Mouse (Mus musculus): ENCODE measurements around the gene 4930438A08Rik. TPM values are rescaled to one million over a fixed set of nuclear protein-coding genes. Genes with fewer than 3 reads are reported as not detected.

Gene 4930438A08Rik
- polyA plus RNA-seq, 1 experiment: 0.53 TPM

GRCm38 (mm10) chr11:58322824-58323569 lies 48.4 kb downstream of the 4930438A08Rik start:
- DNase-seq (ENCODE audit: low read depth in 1 of 2, low spot score in 2 of 2): peak; percentile 87 to 97
- peak overlapping the region; percentile 89 for H3K27ac ChIP-seq (ENCODE audit: insufficient read depth, low read length)

GRCm38 (mm10) chr11:58323570-58324340 lies 49.2 kb downstream of the 4930438A08Rik start:
- H3K27ac ChIP-seq (ENCODE audit: insufficient read depth, low read length): peak overlapping the region; percentile 74
- H3K27me3 ChIP-seq (ENCODE audit: control insufficient read depth, insufficient read depth, low read length): no peaks in the 10 kb centered on the region
- no peak for DNase-seq (ENCODE audit: low read depth in 1 of 2, low spot score in 2 of 2)
- peaks cover 4% of the 10 kb centered on the region; the same call in 1 of the 2 replicates for H3K4me1 ChIP-seq (ENCODE audit: control insufficient read depth, insufficient read depth, insufficient read length)
- 17% methylated on average over 24 of the region's 24 CpGs for WGBS
- TF ChIP-seq CTCF (IDR thresholded peaks at IDR 0.05; ENCODE audit: extremely low read depth, insufficient read depth, insufficient read length, insufficient replicate concordance): no peak
- no peak for TF ChIP-seq POLR2A (IDR thresholded peaks at IDR 0.05; ENCODE audit: low read depth, low read length)
- peak overlapping the region; percentile 73 for H3K4me3 ChIP-seq (ENCODE audit: extremely low read depth, insufficient read depth, insufficient read length)
- no peaks in the 10 kb centered on the region; the same call in 1 of the 2 replicates for H3K36me3 ChIP-seq (ENCODE audit: control insufficient read depth, insufficient read depth, low read length)

More at GRCm38 (mm10) chr11:58322824-58323569, 48.4 kb downstream of the 4930438A08Rik start:
- peaks cover 4% of the 10 kb centered on the region; the same call in 1 of the 2 replicates for H3K4me1 ChIP-seq (ENCODE audit: control insufficient read depth, insufficient read depth, insufficient read length)
- peak; percentile 60; the same call in 1 of the 2 replicates for TF ChIP-seq POLR2A (IDR thresholded peaks at IDR 0.05; ENCODE audit: low read depth, low read length)
- no peak for TF ChIP-seq CTCF (IDR thresholded peaks at IDR 0.05; ENCODE audit: extremely low read depth, insufficient read depth, insufficient read length, insufficient replicate concordance)
- H3K27me3 ChIP-seq (ENCODE audit: control insufficient read depth, insufficient read depth, low read length): no peaks in the 10 kb centered on the region
- peak overlapping the region; percentile 78 for H3K4me3 ChIP-seq (ENCODE audit: extremely low read depth, insufficient read depth, insufficient read length)
- under 1% methylated on average over 60 of the region's 63 CpGs for WGBS
- no peaks in the 10 kb centered on the region; the same call in 1 of the 2 replicates for H3K36me3 ChIP-seq (ENCODE audit: control insufficient read depth, insufficient read depth, low read length)

DNA sequence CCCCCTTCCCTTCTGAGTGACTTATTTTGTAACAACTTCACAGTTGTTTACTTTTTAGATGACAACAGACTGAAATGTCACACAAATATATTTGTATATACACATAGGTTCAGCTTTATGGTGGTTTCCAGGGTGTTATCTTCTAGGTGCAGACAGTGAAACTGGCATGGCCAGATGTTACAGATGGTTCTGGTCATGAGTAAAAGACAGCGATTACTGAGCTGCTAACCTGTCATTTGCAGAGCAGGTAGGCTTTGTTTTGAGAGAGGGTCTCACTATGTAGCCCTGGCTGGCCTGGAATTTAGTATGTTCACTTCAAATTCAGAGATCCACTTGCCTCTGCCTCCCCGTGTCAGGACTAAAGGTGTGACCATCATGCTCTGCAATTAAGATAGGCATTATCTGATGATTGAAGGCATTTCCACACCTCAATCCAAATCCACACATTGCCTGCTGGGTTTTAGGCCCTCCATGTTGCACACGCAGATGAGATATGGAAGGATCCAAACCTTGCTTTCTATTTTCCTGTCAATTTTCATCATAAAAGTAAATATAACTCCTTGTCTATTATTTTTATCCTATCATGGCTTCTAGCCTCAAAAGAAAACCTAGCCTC lies 50.1 kb downstream of the 4930438A08Rik start:
- Histone ChIP-seq H3K4me1 (ENCODE audit: control insufficient read depth, insufficient read depth, insufficient read length) (peaks cover 4% of the 10 kb centered on the region; the same call in 1 of the 2 replicates), H3K27me3 (ENCODE audit: control insufficient read depth, insufficient read depth, low read length) (no peaks in the 10 kb centered on the region), H3K36me3 (ENCODE audit: control insufficient read depth, insufficient read depth, low read length) (no peaks in the 10 kb centered on the region; the same call in 1 of the 2 replicates), H3K4me3 (ENCODE audit: extremely low read depth, insufficient read depth, insufficient read length) (no peak overlapping the region), H3K27ac (ENCODE audit: insufficient read depth, low read length) (no peak overlapping the region)
- no peak for DNase-seq (ENCODE audit: low read depth in 1 of 2, low spot score in 2 of 2)
- TF ChIP-seq POLR2A (IDR thresholded peaks at IDR 0.05; ENCODE audit: low read depth, low read length) (no peak), CTCF (IDR thresholded peaks at IDR 0.05; ENCODE audit: extremely low read depth, insufficient read depth, insufficient read length, insufficient replicate concordance) (no peak)
- 80% methylated on average over 3 of the region's 3 CpGs for WGBS

GRCm38 (mm10) chr11:58326781-58327180 lies 52.2 kb downstream of the 4930438A08Rik start:
- WGBS: 97% methylated on average over 3 of the region's 3 CpGs

DNA sequence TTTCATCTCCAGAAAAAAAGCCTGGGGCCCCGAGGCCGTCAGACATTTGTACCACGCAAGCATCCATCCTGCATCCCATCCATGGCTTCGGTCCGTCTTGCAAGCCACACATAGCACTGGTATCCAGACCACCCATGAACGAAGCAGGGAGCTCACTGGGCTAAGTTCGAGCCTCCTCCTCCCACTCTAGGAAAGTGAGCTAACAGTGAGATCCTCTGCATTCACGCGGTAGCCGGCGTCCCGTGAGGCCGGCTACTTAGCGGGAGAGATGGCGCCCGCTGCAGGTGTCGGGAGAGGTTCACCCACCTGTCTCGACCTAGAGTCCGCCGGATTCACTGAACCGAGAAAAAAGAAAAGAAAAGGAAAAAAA lies 55.3 kb downstream of the 4930438A08Rik start:
- Histone ChIP-seq H3K4me3 (ENCODE audit: extremely low read depth, insufficient read depth, insufficient read length) (peak overlapping the region; percentile 73), H3K4me1 (ENCODE audit: control insufficient read depth, insufficient read depth, insufficient read length) (peaks cover 6% of the 10 kb centered on the region; the same call in 1 of the 2 replicates), H3K36me3 (ENCODE audit: control insufficient read depth, insufficient read depth, low read length) (no peaks in the 10 kb centered on the region; the same call in 1 of the 2 replicates), H3K27me3 (ENCODE audit: control insufficient read depth, insufficient read depth, low read length) (no peaks in the 10 kb centered on the region), H3K27ac (ENCODE audit: insufficient read depth, low read length) (peak overlapping the region; percentile 85)
- under 1% methylated on average over 21 of the region's 21 CpGs for WGBS
- no peak for DNase-seq (ENCODE audit: low read depth in 1 of 2, low spot score in 2 of 2)
- no peak for TF ChIP-seq POLR2A (IDR thresholded peaks at IDR 0.05; ENCODE audit: low read depth, low read length)
- TF ChIP-seq CTCF (IDR thresholded peaks at IDR 0.05; ENCODE audit: extremely low read depth, insufficient read depth, insufficient read length, insufficient replicate concordance): no peak

More at GRCm38 (mm10) chr11:58326781-58327180, 52.2 kb downstream of the 4930438A08Rik start:
- DNase-seq (ENCODE audit: low read depth in 1 of 2, low spot score in 2 of 2): no peak
- no peaks in the 10 kb centered on the region; the same call in 1 of the 2 replicates for H3K36me3 ChIP-seq (ENCODE audit: control insufficient read depth, insufficient read depth, low read length)
- no peaks in the 10 kb centered on the region for H3K27me3 ChIP-seq (ENCODE audit: control insufficient read depth, insufficient read depth, low read length)
- H3K4me1 ChIP-seq (ENCODE audit: control insufficient read depth, insufficient read depth, insufficient read length): peaks cover 10% of the 10 kb centered on the region; the same call in 1 of the 2 replicates
- no peak overlapping the region for H3K4me3 ChIP-seq (ENCODE audit: extremely low read depth, insufficient read depth, insufficient read length)
- H3K27ac ChIP-seq (ENCODE audit: insufficient read depth, low read length): no peak overlapping the region
- TF ChIP-seq CTCF (IDR thresholded peaks at IDR 0.05; ENCODE audit: extremely low read depth, insufficient read depth, insufficient read length, insufficient replicate concordance) (no peak), POLR2A (IDR thresholded peaks at IDR 0.05; ENCODE audit: low read depth, low read length) (no peak)
